Mouse (Mus musculus) heart, postnatal 0 days (tissue): ENCODE measurements around the gene Faim. TPM values are rescaled to one million over a fixed set of nuclear protein-coding genes. Genes with fewer than 3 reads are reported as not detected.
A peak's percentile ranks its signal among the peaks of the same experiment; 100 is the strongest.

Experiments used
- ATAC-seq: fragments of 200-750 bp; cut with Nextera tagmentation; 2 replicates; pipeline ENCODE4 v1.8.0; 2017; ENCODE audit warnings: low read depth, moderate number of reproducible peaks, moderate library complexity; ENCODE audit not compliant: insufficient read depth
- DNase-seq: peaks from one replicate; pipeline ENCODE4 v3.0.0-alpha.2; 2016; ENCODE audit warnings: low spot score
- H3K27ac ChIP-seq: fragments of 300-500 bp; sonication (generic); 2 replicates; pipeline ENCODE4 v1.5.1; 2014; ENCODE audit warnings: low read depth, mild to moderate bottlenecking
- H3K27me3 ChIP-seq: fragments of 300-500 bp; sonication (generic); 2 replicates; pipeline ENCODE4 v1.6.1; 2014; ENCODE audit warnings: low read length, mixed read lengths; ENCODE audit not compliant: control insufficient read depth, insufficient read depth
- H3K36me3 ChIP-seq: fragments of 300-500 bp; sonication (generic); replicated peaks from 2 replicates; pipeline ENCODE4 v1.6.1; 2014; ENCODE audit warnings: low read length, mixed read lengths; ENCODE audit not compliant: control insufficient read depth, insufficient read depth
- H3K4me1 ChIP-seq: fragments of 300-500 bp; sonication (generic); 2 replicates; pipeline ENCODE4 v1.6.1; 2014; ENCODE audit warnings: antibody characterized with exemption; ENCODE audit not compliant: control insufficient read depth, insufficient read depth
- H3K4me2 ChIP-seq: fragments of 300-500 bp; sonication (generic); 2 replicates; pipeline ENCODE4 v1.6.1; 2014; ENCODE audit warnings: low read depth, mild to moderate bottlenecking, low read length, moderate library complexity
- H3K4me3 ChIP-seq: fragments of 300-500 bp; sonication (generic); 2 replicates; pipeline ENCODE4 v1.5.1; 2014; ENCODE audit warnings: low read depth, low read length
- H3K9ac ChIP-seq: fragments of 300-500 bp; sonication (generic); replicated peaks from 2 replicates; pipeline ENCODE4 v1.6.1; 2014; ENCODE audit warnings: low read depth, low read length, mixed read lengths
- H3K9me3 ChIP-seq: fragments of 300-500 bp; sonication (generic); replicated peaks from 2 replicates; pipeline ENCODE4 v1.6.1; 2016; ENCODE audit warnings: low read length; ENCODE audit not compliant: control insufficient read depth
- CTCF ChIP-seq: IDR thresholded peaks from 2 replicates; pipeline ENCODE4 v1.5.1; 2016; ENCODE audit warnings: antibody characterized with exemption, control low read depth, low read depth
- EP300 ChIP-seq: IDR thresholded peaks from 2 replicates; pipeline ENCODE4 v1.6.1; 2016; ENCODE audit warnings: antibody characterized with exemption, low read depth
- WGBS: fragments of 180-500 bp; shearing (Covaris S2); extraction: QIAGEN DNeasy Blood & Tissue Kit; methylation state at CpG from one replicate; pipeline ENCODE4 v1.1.7; 2014; 5-methylcytosine and 5-hydroxymethylcytosine counted together
- polyA plus RNA-seq: library from polyadenylated mRNA; unstranded; fragments of >200 nt; fragmentation: Nextera tagmentation; extraction: Ambion mirVana; gene quantifications from 2 replicates; pipeline ENCODE4 v1.2.1, GENCODE M21; 2015
- total RNA-seq: library from RNA; depleted of rRNA; stranded (reverse); fragments of >200 nt; gene quantifications from 2 replicates; pipeline ENCODE4 v1.2.3, GENCODE M21; 2014; ENCODE audit warnings: low replicate concordance

The Faim gene
- total and polyA plus RNA-seq, 2 experiments from 2014 or later = 6.3 to 24.3 TPM

DNA sequence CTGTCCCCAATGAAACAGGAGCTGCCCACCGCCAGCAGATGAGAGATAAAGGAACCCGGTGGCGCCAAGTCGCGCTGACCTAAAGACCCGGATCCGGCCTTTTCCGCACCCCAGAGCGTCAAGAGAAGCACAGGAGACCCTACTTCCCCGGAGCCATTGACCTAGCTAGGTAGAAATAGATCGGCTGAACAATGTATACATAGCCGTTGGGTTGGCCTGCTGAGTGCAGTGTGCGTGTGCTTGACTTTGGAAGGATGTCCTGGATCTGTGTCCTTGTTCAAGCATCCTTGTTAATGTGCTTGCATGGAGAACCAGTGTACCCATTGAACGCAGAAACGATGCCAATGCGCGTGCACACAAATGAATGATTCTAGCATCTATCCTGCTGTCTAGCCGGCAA is 22.5 kb upstream of the Faim start:
- DNase-seq (no peak), ATAC-seq (no peak)
- no peak overlapping the region for H3K4me3 ChIP-seq
- no peak overlapping the region for H3K27ac ChIP-seq
- no peaks in the 10 kb centered on the region for H3K4me1 ChIP-seq
- no peak for TF ChIP-seq CTCF
- no peak for TF ChIP-seq EP300
- no peak overlapping the region for H3K4me2 ChIP-seq
- 9% methylated on average over 18 of the region's 18 CpGs for WGBS
- peaks cover 88% of the 10 kb centered on the region for H3K27me3 ChIP-seq
- no peaks in the 10 kb centered on the region for H3K9me3 ChIP-seq
- no peak overlapping the region for H3K9ac ChIP-seq
- H3K36me3 ChIP-seq = no peaks in the 10 kb centered on the region

DNA sequence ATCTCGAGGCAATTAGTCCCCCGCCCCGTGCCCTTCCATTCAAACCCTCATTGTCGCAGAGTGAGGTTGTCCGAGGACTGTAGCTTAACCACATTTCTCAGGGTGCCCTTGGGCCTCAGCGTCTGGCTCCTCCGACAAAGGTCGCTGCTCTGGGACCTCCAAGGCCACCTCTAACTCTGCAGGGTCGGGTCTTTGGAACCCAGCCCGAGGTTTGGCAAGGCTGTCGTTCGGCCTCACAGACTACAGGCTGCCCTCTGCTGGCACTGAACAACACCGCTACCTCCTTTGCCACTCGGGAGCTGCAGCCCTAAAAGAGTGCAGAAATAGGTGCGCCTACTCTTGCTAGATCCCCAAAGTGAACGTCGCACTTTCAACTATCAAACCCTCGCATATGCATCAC is 21.1 kb upstream of the Faim start:
- 0 out of 2 replicates have a peak overlapping the region, but pooled peaks have one; percentile 3 for H3K4me3 ChIP-seq
- peaks cover 87% of the 10 kb centered on the region for H3K27me3 ChIP-seq
- no peak overlapping the region for H3K9ac ChIP-seq
- ATAC-seq (0 out of 2 replicates have a peak, but pooled peaks have one; percentile 44), DNase-seq (peak; percentile 22)
- H3K4me1 ChIP-seq = no peaks in the 10 kb centered on the region
- no peaks in the 10 kb centered on the region for H3K36me3 ChIP-seq
- no peak overlapping the region for H3K27ac ChIP-seq
- WGBS = 2% methylated on average over 18 of the region's 18 CpGs
- TF ChIP-seq EP300 = no peak
- TF ChIP-seq CTCF = peak; percentile 57
- no peak overlapping the region for H3K4me2 ChIP-seq
- H3K9me3 ChIP-seq = no peaks in the 10 kb centered on the region

DNA sequence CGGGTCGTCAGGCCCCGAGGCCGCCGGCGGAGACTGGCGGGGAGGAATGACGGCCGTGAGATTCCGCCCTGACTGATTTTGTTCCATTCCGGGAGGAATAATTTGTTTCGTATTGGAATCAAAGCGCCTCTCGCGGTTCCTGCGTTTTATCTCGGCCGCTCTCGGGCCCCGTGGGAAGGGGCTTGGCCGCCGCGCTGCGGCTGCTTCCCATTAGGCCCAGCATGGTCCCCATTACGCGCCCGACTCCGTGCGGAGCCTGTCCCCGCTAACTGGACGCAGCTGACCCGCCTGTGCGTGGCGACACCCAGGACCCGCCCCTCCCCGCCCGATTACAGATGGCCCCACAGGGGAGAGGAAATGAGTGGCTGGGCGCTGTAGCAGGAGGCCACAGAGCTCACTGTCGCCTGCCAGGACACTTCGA is 13.1 kb upstream of the Faim start:
- Histone ChIP-seq H3K9me3 (0 out of 2 replicates have a peak, but pooled peaks cover 11% of the 10 kb centered on the region), H3K4me1 (0 out of 2 replicates have a peak, but pooled peaks cover 5% of the 10 kb centered on the region), H3K27ac (no peak overlapping the region), H3K4me3 (peak overlapping the region; percentile 39), H3K4me2 (peak overlapping the region; percentile 61), H3K36me3 (no peaks in the 10 kb centered on the region), H3K9ac (no peak overlapping the region), H3K27me3 (peaks cover 84% of the 10 kb centered on the region)
- ATAC-seq (no peak), DNase-seq (no peak)
- no peak for TF ChIP-seq CTCF
- no peak for TF ChIP-seq EP300
- WGBS = under 1% methylated on average over 40 of the region's 40 CpGs

DNA sequence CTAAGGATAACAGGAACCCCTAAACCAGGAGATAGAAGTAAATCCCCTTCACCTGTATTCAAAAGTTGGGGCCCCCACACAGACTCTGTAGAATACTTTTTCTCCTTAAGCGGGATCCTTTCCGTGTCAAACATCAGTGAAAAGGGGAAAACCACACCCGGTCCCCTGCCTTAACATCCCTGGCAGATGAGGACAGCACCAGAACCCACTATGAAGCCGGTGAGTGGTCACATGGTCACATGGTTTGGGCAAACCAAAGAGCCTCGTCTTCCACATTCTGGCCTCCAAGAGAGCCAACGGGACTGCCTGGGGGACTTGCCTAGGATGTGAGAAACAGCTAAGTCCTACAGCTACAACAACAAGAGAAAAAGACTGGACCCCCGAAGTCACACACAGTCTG is 12.6 kb upstream of the Faim start:
- Histone ChIP-seq H3K36me3 (no peaks in the 10 kb centered on the region), H3K4me2 (peak overlapping the region; percentile 61), H3K4me1 (0 out of 2 replicates have a peak, but pooled peaks cover 5% of the 10 kb centered on the region), H3K27me3 (peaks cover 84% of the 10 kb centered on the region), H3K27ac (no peak overlapping the region), H3K4me3 (peak overlapping the region; percentile 39), H3K9me3 (0 out of 2 replicates have a peak, but pooled peaks cover 11% of the 10 kb centered on the region), H3K9ac (no peak overlapping the region)
- ATAC-seq = no peak
- TF ChIP-seq CTCF (no peak), EP300 (no peak)
- no peak for DNase-seq
- WGBS = 10% methylated on average over 7 of the region's 7 CpGs

DNA sequence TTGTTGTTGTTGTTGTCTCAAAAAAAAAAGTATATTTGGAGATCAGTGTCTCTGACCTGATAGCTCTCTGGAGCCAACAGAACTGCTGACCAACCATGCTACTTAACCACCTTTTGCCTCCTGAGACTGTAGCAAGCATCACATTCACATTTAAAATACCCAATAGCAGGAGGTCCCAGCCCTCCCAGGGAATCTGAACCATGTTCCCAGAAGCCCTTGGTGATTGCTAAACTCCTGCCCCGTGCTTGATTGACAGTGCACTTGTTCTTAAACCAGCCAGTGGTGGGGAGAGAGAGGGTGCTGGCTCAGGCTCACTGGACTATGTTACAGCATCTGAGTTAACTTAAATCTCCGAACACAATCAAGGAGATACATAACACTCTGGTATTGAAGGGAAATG is 11.3 kb upstream of the Faim start:
- H3K4me2 ChIP-seq = no peak overlapping the region
- peaks cover 80% of the 10 kb centered on the region for H3K27me3 ChIP-seq
- no peak for TF ChIP-seq EP300
- no peak for TF ChIP-seq CTCF
- ATAC-seq (no peak), DNase-seq (no peak)
- 0 out of 2 replicates have a peak, but pooled peaks cover 11% of the 10 kb centered on the region for H3K9me3 ChIP-seq
- H3K36me3 ChIP-seq = no peaks in the 10 kb centered on the region
- no peak overlapping the region for H3K27ac ChIP-seq
- H3K9ac ChIP-seq = no peak overlapping the region
- WGBS = 40% methylated on average over 2 of the region's 2 CpGs
- H3K4me3 ChIP-seq = no peak overlapping the region
- H3K4me1 ChIP-seq = 0 out of 2 replicates have a peak, but pooled peaks cover 8% of the 10 kb centered on the region

DNA sequence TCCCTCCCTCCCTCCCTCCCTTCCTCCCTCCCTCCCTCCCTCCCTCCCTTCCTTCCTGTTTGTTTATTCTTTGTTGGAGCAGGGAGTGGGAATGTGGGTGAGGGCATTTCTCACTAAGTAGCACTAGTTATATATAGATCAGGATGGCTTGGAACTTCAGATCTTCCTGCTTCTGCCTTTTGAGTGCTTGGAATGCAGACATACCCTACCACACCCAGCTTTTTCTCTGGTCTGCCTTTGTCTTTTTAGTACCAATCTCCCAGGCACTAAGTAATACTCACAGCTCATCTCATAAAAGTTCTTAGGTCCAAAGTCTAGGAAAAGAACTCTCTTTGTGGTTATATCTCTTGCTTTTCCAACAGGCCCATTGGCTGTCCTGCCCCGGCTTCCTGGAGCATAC is 10.1 kb upstream of the Faim start:
- H3K9ac ChIP-seq = no peak overlapping the region
- TF ChIP-seq CTCF (no peak), EP300 (no peak)

More for the DNA sequence above, 10.1 kb upstream of the Faim start:
- H3K4me1 ChIP-seq = 0 out of 2 replicates have a peak, but pooled peaks cover 8% of the 10 kb centered on the region
- H3K27me3 ChIP-seq = peaks cover 74% of the 10 kb centered on the region
- no peak overlapping the region for H3K4me3 ChIP-seq
- H3K9me3 ChIP-seq = 0 out of 2 replicates have a peak, but pooled peaks cover 3% of the 10 kb centered on the region
- H3K36me3 ChIP-seq = no peaks in the 10 kb centered on the region
- WGBS = 88% methylated on average over 1 of the region's 1 CpGs
- no peak overlapping the region for H3K27ac ChIP-seq
- no peak for ATAC-seq
- no peak for DNase-seq
- H3K4me2 ChIP-seq = no peak overlapping the region
